Mouse (Mus musculus): ENCODE measurements around the gene Sinhcaf. TPM values are rescaled to one million over a fixed set of nuclear protein-coding genes. Genes with fewer than 3 reads are reported as not detected.

Gene Sinhcaf
- total and polyA plus RNA-seq, 2 experiments from 2014 or later: 19.4 to 25.3 TPM

DNA sequence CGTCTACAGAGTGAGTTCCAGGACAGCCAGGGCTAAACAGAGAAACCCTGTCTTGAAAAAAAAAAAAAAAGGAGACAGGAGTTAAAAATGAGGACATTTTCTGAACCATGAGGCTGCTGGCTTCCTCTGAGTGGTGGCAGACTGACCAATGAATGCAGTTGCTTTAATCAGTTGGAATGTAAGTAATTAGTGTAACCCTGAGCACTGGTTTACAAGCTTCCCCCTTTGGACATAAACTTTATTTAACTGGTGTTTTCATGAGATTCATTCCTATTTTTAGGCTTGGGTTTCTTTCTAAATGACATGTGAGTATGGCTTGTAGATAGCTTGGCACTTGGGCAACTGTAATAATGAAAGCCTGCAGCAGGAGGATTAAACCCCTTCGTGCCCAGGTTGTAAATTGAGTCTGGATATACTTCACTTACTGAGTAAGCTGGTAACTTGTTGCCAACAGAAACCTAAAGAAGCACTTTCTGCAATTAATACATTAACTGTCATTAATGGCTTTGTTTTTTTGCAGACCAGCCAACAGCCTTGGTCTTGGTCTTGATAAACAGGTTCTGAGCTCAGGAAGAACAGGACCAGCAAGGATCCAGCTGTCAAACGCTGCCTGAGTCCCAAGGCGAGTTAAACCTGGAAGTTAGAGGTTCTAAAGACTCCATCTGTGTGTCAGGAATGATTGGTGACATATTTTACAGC lies 13.4 kb upstream of the Sinhcaf start:
- no peak overlapping the region for H3K4me3 ChIP-seq (ENCODE audit: low read depth, low read length)
- ATAC-seq (no peak), DNase-seq (no peak)
- no peak overlapping the region for H3K4me2 ChIP-seq (ENCODE audit: low read depth)
- H3K4me1 ChIP-seq (ENCODE audit: insufficient read depth): no peaks in the 10 kb centered on the region
- no peaks in the 10 kb centered on the region for H3K27me3 ChIP-seq (ENCODE audit: insufficient read depth, low read length)
- no peaks in the 10 kb centered on the region for H3K9me3 ChIP-seq (ENCODE audit: low read length)
- 61% methylated on average over 4 of the region's 4 CpGs for WGBS
- H3K36me3 ChIP-seq (ENCODE audit: insufficient read depth): no peaks in the 10 kb centered on the region
- TF ChIP-seq CTCF (IDR thresholded peaks at IDR 0.05; ENCODE audit: low read depth): no peak
- H3K27ac ChIP-seq (ENCODE audit: low read depth, low read length): no peak overlapping the region
- no peak overlapping the region for H3K9ac ChIP-seq

DNA sequence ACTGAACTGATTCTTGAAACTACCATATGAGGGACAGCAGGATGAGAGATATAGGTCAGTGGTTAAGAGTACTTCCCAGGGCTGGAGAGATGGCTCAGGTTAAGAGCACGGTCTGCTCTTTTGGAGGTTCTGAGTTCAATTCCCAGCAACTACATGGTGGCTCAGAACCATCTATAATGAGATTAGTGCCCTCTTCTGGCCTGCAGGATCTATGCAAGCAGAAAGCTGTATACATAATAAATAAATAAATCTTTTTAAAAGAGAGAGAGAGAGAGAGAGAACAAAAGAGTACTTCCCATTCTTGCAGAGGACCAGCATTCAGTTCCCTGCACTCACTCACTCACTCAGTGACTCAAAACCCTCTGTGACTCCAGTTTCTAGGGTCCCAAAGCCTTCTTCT lies 12.4 kb upstream of the Sinhcaf start:
- Histone ChIP-seq H3K27ac (ENCODE audit: low read depth, low read length) (no peak overlapping the region), H3K36me3 (ENCODE audit: insufficient read depth) (no peaks in the 10 kb centered on the region), H3K27me3 (ENCODE audit: insufficient read depth, low read length) (no peaks in the 10 kb centered on the region), H3K9me3 (ENCODE audit: low read length) (no peaks in the 10 kb centered on the region), H3K4me3 (ENCODE audit: low read depth, low read length) (no peak overlapping the region), H3K4me1 (ENCODE audit: insufficient read depth) (no peaks in the 10 kb centered on the region), H3K4me2 (ENCODE audit: low read depth) (no peak overlapping the region), H3K9ac (no peak overlapping the region)
- no peak for TF ChIP-seq CTCF (IDR thresholded peaks at IDR 0.05; ENCODE audit: low read depth)
- 97% methylated on average over 1 of the region's 1 CpGs for WGBS
- no peak for DNase-seq
- no peak for ATAC-seq

DNA sequence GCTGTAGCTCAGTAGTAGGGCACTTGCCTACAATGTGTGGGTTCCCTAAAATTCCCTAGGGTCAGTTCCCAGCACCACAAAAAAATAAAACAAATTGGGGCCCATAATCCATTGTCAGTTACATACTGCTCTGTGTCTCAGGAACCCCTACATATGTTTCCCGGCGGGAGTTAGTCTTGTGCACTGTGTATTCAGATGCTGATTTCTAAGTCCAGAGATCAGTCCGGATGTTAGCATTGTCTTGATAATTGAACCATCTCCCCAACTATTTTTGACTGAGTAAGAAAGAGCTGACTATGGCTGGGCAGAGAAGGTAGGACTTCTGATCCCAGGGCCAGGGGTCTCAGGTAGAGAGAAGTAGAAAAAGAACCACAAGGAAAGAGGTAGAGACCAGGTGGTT lies 10.8 kb upstream of the Sinhcaf start:
- H3K9ac ChIP-seq: no peak overlapping the region
- TF ChIP-seq CTCF (IDR thresholded peaks at IDR 0.05; ENCODE audit: low read depth): no peak
- 83% methylated on average over 3 of the region's 3 CpGs for WGBS
- H3K4me3 ChIP-seq (ENCODE audit: low read depth, low read length): no peak overlapping the region
- no peaks in the 10 kb centered on the region for H3K4me1 ChIP-seq (ENCODE audit: insufficient read depth)
- H3K27me3 ChIP-seq (ENCODE audit: insufficient read depth, low read length): no peaks in the 10 kb centered on the region
- ATAC-seq: no peak
- H3K4me2 ChIP-seq (ENCODE audit: low read depth): no peak overlapping the region
- H3K27ac ChIP-seq (ENCODE audit: low read depth, low read length): no peak overlapping the region
- H3K36me3 ChIP-seq (ENCODE audit: insufficient read depth): no peaks in the 10 kb centered on the region
- H3K9me3 ChIP-seq (ENCODE audit: low read length): no peaks in the 10 kb centered on the region
- DNase-seq: no peak

DNA sequence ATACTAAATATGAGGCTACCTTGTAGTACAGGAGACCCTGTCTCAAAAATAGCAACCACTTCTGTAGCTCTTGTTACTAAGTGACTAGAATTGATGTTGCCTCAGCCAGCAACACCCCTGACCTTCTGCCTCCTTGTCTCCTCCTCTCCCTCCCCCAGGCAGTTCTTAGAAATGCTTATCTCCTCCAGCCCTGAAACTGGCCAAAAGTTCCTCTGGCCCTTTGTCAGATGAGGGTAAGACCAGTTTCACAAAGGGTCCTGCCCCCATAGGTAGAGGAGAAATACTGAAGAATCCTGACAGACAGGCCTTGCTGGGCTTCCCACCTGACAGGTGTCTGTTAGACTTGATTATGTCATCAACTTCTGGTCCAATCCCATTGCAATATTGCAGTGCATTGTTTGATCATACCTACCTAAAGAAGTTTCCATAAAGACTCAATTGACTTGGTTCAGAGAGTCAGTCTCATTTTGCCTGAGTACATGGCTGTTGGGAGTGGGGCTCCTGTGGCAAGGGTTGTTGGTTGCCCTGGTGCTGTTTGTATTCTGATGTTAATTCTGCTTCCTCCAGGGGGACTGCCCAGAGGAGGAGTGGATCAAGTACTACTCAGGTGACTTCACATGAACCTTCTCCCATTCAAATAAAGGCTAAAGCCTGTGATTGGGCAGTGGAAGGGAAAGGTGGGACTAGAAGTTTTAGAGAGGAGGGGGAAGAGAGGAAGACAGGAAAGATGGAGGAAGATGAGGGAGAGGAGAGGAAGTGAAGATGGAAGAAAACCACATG lies 9.6 kb upstream of the Sinhcaf start:
- Histone ChIP-seq H3K4me3 (ENCODE audit: low read depth, low read length) (no peak overlapping the region), H3K9me3 (ENCODE audit: low read length) (no peaks in the 10 kb centered on the region), H3K4me2 (ENCODE audit: low read depth) (no peak overlapping the region), H3K36me3 (ENCODE audit: insufficient read depth) (no peaks in the 10 kb centered on the region), H3K27ac (ENCODE audit: low read depth, low read length) (no peak overlapping the region), H3K27me3 (ENCODE audit: insufficient read depth, low read length) (no peaks in the 10 kb centered on the region), H3K4me1 (ENCODE audit: insufficient read depth) (no peaks in the 10 kb centered on the region), H3K9ac (no peak overlapping the region)
- ATAC-seq (no peak), DNase-seq (no peak)
- no peak for TF ChIP-seq CTCF (IDR thresholded peaks at IDR 0.05; ENCODE audit: low read depth)

DNA sequence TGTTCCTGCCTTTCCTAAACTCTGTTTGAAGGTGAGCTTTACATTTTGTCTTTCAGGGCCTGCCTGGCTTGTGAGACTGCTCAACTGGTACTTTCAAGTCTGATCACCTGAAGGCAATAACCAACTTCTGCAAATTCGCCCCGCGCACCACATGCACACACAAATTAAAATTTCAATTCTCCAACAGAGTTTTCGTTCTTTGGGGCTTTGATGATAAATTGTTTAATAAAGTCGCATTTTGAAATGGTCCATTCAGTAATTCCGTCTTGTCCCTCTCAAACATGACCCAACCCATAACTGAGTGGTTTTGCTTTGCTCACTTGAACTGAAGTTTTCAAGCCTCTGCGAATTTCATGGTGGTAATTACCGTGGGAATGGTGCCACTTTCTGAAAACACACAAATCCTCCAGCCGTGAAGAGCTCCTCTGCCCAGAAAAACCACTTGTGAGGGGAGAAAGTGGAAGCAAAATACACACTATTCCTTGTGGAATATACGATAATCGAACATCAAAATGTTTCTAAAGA lies 676 bp upstream of the Sinhcaf start:
- H3K9me3 ChIP-seq (ENCODE audit: low read length): no peaks in the 10 kb centered on the region
- DNase-seq (no peak), ATAC-seq (no peak)
- peak overlapping the region; percentile 75 for H3K9ac ChIP-seq
- no peak for TF ChIP-seq CTCF (IDR thresholded peaks at IDR 0.05; ENCODE audit: low read depth)
- H3K27me3 ChIP-seq (ENCODE audit: insufficient read depth, low read length): no peaks in the 10 kb centered on the region
- H3K4me2 ChIP-seq (ENCODE audit: low read depth): peak overlapping the region; percentile 90
- no peaks in the 10 kb centered on the region for H3K36me3 ChIP-seq (ENCODE audit: insufficient read depth)
- H3K27ac ChIP-seq (ENCODE audit: low read depth, low read length): peak overlapping the region; percentile 59; the same call in 1 of the 2 replicates
- WGBS: 21% methylated on average over 11 of the region's 11 CpGs
- H3K4me3 ChIP-seq (ENCODE audit: low read depth, low read length): peak overlapping the region; percentile 85
- no peaks in the 10 kb centered on the region for H3K4me1 ChIP-seq (ENCODE audit: insufficient read depth)

DNA sequence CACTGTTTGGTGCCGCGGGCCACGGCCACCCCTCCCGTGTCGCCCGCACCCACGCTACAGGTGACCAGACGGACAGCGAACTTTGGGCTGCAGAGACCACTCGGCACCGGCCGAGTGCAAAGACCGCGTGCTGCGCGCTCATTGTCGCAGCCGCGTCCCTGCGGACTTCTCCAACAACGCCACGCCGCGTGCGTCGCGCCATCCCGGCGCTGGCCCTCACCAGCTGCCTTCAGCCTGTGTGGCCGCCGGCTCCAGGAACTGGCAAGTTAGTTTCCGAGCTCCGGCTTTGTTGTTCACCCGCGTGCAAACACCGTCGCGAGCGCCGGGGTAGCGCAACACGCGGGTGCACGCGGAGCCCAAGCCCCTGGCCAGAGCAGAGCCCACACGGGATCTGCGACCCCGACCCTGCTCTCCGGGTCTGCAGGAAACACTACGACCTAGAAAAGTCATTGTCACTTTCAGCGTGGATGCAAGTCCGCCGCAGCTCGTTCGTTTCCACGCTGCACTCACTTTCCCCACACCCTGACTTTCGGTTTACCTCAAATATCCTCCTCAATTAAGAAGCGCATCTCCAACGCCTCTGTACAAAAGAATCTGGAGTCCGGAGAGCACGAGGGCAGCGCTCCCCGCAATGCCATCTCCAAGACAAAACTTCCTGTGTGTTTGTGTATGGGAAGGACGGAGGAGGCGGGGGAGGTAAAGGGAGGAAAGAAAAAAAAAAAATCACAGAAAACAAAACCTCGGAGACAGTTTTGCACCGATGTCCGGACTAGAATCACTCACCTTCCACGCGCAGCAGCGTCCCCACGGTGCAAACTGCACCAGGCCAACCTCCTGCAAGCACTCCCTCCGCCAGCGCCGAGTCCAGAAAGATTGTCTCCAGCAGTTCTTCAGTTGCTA lies 508 bp downstream of the Sinhcaf start:
- WGBS: under 1% methylated on average over 72 of the region's 75 CpGs
- DNase-seq (peak; percentile 50), ATAC-seq (peak; percentile 15)
- Histone ChIP-seq H3K27ac (ENCODE audit: low read depth, low read length) (peak overlapping the region; percentile 71), H3K9me3 (ENCODE audit: low read length) (no peaks in the 10 kb centered on the region), H3K27me3 (ENCODE audit: insufficient read depth, low read length) (no peaks in the 10 kb centered on the region), H3K4me1 (ENCODE audit: insufficient read depth) (no peaks in the 10 kb centered on the region), H3K36me3 (ENCODE audit: insufficient read depth) (no peaks in the 10 kb centered on the region), H3K4me3 (ENCODE audit: low read depth, low read length) (peak overlapping the region; percentile 85), H3K9ac (peak overlapping the region; percentile 75), H3K4me2 (ENCODE audit: low read depth) (peak overlapping the region; percentile 90)
- TF ChIP-seq CTCF (IDR thresholded peaks at IDR 0.05; ENCODE audit: low read depth): no peak

All from forebrain, postnatal 0 days (tissue).